Mouse (Mus musculus) testis, adult 2 months (tissue): ENCODE data around the gene Wdr18. TPM values are rescaled to one million over a fixed set of nuclear protein-coding genes. Genes with fewer than 3 reads are reported as not detected.
A peak's percentile ranks its signal among the peaks of the same experiment; 100 is the strongest.

Experiments
- H3K27ac ChIP-seq: fragments of 200-500 bp; 2 replicates; pipeline ENCODE4 v1.5.1; 2012; ENCODE audit warnings: low read depth, low read length; ENCODE audit not compliant: control insufficient read depth, insufficient read depth
- H3K27me3 ChIP-seq: fragments of 200-500 bp; 2 replicates; pipeline ENCODE4 v1.6.1; 2012; ENCODE audit warnings: mild to moderate bottlenecking, low read length, moderate library complexity; ENCODE audit not compliant: control insufficient read depth, insufficient read depth
- H3K36me3 ChIP-seq: fragments of 200-500 bp; 2 replicates; pipeline ENCODE4 v1.6.1; 2012; ENCODE audit warnings: mild to moderate bottlenecking, low read length; ENCODE audit not compliant: control insufficient read depth, insufficient read depth
- H3K4me1 ChIP-seq: fragments of 200-500 bp; 2 replicates; pipeline ENCODE4 v1.6.1; 2012; ENCODE audit warnings: low read length; ENCODE audit not compliant: control insufficient read depth, insufficient read depth
- H3K4me3 ChIP-seq: fragments of 200-500 bp; 2 replicates; pipeline ENCODE4 v1.5.1; 2012; ENCODE audit warnings: low read depth, mild to moderate bottlenecking, low read length, moderate library complexity, mixed read lengths; ENCODE audit not compliant: control insufficient read depth
- CTCF ChIP-seq: fragments of 200-500 bp; IDR thresholded peaks from 2 replicates; pipeline ENCODE4 v1.5.1; 2012; ENCODE audit warnings: low read depth, mild to moderate bottlenecking, inconsistent platforms, low read length, moderate library complexity; ENCODE audit not compliant: control insufficient read depth, insufficient read depth, insufficient replicate concordance
- POLR2A ChIP-seq: fragments of 200-500 bp; IDR thresholded peaks from 2 replicates; pipeline ENCODE4 v1.6.1; 2012; ENCODE audit warnings: low read depth, mild to moderate bottlenecking, inconsistent platforms, low read length, moderate library complexity; ENCODE audit not compliant: control insufficient read depth
- polyA plus RNA-seq: library from polyadenylated mRNA; depleted of rRNA; stranded (reverse); fragments of >200 nt; gene quantifications from 2 replicates; pipeline ENCODE4 v1.2.3, GENCODE M21; 2012

Gene Wdr18
- polyA plus RNA-seq, 1 experiment = 36.5 TPM

DNA sequence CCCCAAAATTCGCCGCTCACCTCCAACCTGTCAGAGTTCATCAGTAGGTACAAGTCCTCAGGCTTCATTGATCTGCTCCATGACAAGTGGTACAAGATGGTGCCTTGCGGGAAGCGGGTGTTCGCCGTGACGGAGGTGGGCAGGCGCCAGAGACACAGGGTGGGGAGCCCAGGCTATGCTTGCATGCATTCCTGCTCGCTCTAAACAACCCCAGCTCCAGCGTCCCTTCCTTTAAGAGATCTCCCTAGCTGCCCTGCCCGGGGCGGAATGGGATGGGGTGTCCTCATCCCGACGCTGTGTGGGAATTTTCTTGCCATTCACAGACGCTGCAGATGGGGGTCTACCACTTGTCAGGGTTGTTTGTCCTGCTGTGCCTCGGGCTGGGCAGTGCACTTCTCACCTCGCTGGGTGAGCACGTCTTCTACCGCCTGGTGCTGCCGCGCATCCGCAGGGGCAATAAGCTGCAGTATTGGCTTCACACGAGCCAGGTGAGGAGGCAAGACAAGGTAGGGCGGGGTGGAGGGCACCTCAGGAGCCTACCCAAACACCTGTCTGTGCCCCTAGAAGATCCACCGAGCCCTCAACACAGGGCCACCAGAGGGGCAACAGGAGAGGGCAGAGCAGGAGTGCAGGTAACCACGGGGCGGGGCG lies 16.2 kb downstream of the Wdr18 start:
- H3K27ac ChIP-seq = no peak overlapping the region
- H3K4me3 ChIP-seq = peak overlapping the region; percentile 2
- peaks cover 28% of the 10 kb centered on the region for H3K4me1 ChIP-seq
- H3K27me3 ChIP-seq = no peaks in the 10 kb centered on the region
- TF ChIP-seq POLR2A (no peak), CTCF (no peak)
- H3K36me3 ChIP-seq = no peaks in the 10 kb centered on the region; the same call in 1 of the 2 replicates

DNA sequence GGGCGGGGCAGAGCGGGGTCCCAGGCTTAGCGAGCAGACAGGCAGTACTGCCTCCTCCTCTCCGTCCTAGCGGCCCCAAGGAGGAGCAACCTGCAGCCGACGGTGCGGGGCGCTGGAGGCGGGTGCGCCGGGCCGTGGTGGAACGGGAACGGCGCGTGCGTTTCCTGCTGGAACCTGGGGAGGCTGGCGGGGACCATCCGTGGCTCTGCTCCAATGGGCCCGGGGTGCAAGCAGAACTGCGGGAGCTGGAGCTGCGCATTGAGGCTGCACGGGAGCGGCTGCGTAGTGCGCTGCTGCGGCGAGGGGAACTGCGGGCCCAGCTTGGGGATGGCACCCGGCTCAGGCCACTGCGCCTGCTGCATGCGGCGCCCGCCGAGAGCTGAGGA lies 16.8 kb downstream of the Wdr18 start:
- no peaks in the 10 kb centered on the region; the same call in 1 of the 2 replicates for H3K36me3 ChIP-seq
- no peak overlapping the region; the same call in 1 of the 2 replicates for H3K4me3 ChIP-seq
- TF ChIP-seq CTCF = no peak
- TF ChIP-seq POLR2A = no peak
- no peaks in the 10 kb centered on the region for H3K27me3 ChIP-seq
- no peak overlapping the region for H3K27ac ChIP-seq
- peaks cover 27% of the 10 kb centered on the region for H3K4me1 ChIP-seq

GRCm38 (mm10) chr10:79977324-79977723 lies 17.4 kb downstream of the Wdr18 start:
- Histone ChIP-seq H3K36me3 (no peaks in the 10 kb centered on the region; the same call in 1 of the 2 replicates), H3K27ac (no peak overlapping the region), H3K4me3 (no peak overlapping the region; the same call in none of the 2 replicates), H3K4me1 (peaks cover 27% of the 10 kb centered on the region), H3K27me3 (no peaks in the 10 kb centered on the region)
- TF ChIP-seq CTCF (no peak), POLR2A (no peak)

- no peak overlapping the region for H3K4me3 ChIP-seq
- H3K36me3 ChIP-seq = no peaks in the 10 kb centered on the region; the same call in 1 of the 2 replicates
Observed at GRCm38 (mm10) chr10:79978061-79978460, 18.1 kb downstream of the Wdr18 start.

DNA sequence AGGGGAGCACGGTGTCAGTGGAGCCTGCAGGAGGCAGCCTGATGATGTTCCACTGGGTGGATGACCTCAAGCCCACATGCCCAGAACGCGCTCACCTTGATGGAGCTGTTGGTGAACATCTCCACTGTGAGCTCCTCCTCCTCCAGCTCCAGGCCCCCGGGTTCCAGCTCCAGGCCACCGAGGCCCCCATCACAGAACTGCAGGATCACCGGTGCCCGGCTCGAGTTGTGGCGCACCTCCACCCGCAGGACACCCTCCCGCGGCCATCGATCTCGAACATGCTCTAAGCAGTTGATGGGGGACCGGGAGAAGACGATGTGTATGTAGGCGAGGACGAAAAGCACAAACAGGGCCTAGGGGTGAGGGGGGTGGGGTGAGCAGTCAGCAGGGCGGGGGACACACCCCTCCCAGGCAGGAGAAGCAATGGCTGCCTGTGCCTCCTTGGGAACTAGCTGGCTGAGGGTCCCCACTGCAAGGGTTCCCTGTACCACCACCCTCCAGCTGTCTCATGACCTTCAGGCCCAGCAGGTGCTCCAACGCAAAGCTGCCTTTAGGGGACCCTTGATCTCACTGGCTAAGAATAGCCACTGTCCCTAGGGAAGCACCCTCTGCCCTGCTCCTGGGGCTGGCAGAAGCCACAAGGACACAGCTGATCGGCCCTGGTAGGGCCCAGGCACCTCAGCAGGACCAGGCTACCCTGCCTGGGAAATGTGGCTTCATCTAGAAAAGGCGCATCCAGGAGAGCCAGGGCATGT lies 19.6 kb downstream of the Wdr18 start:
- TF ChIP-seq CTCF (no peak), POLR2A (no peak)
- peaks cover 43% of the 10 kb centered on the region for H3K4me1 ChIP-seq
- H3K4me3 ChIP-seq = no peak overlapping the region
- no peak overlapping the region for H3K27ac ChIP-seq
- no peaks in the 10 kb centered on the region for H3K27me3 ChIP-seq
- no peaks in the 10 kb centered on the region; the same call in 1 of the 2 replicates for H3K36me3 ChIP-seq

More at GRCm38 (mm10) chr10:79978061-79978460, 18.1 kb downstream of the Wdr18 start:
- H3K4me1 ChIP-seq = peaks cover 33% of the 10 kb centered on the region
- no peaks in the 10 kb centered on the region for H3K27me3 ChIP-seq
- no peak overlapping the region for H3K27ac ChIP-seq
- TF ChIP-seq POLR2A (no peak), CTCF (no peak)

DNA sequence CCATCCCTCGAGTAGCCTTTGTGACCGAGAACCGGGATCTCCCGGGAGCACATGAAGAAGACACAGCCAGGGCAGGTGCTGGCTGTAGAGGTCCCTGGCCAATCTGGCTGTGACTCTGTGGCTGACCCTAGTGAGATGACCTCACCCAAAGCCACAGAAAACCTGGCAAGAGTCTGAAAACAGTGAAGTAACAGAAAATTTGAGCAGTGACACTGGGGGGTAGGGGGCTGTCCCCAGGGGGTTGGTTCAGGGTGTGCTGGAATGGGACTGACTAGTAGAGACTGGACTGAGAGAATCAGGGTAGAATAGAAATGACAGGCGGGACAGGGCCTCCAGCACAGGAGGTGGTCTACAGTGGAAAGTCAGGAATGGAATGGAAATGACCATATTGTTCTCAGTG lies 23.3 kb downstream of the Wdr18 start:
- Histone ChIP-seq H3K27me3 (no peaks in the 10 kb centered on the region), H3K4me3 (peak overlapping the region; percentile 90), H3K4me1 (peaks cover 31% of the 10 kb centered on the region), H3K36me3 (no peaks in the 10 kb centered on the region; the same call in 1 of the 2 replicates), H3K27ac (peak overlapping the region; percentile 70; the same call in 1 of the 2 replicates)
- TF ChIP-seq CTCF = no peak
- no peak for TF ChIP-seq POLR2A

DNA sequence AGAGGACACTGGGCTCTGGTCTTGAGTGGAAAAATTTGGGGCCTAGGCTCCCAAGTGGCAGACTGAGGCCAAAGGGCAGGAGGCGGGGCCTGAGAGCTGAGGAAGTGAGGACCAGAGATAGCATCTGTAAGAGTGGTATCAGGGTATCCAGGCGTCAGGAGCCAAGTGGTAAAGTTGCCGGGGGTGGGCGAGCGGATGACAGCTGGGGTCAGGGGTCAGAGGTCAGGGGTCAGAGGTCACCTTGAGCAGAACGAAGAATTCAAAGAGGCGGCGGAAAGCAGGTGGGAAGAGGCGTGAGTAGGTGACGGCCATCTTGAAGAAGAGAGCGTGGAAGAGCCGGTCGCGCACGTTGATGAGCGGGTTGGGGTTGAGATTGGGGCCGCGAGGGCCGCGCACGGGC lies 23.7 kb downstream of the Wdr18 start:
- H3K36me3 ChIP-seq = no peaks in the 10 kb centered on the region; the same call in 1 of the 2 replicates
- TF ChIP-seq CTCF (no peak), POLR2A (no peak; the same call in 1 of the 2 replicates)
- peak overlapping the region; percentile 90 for H3K4me3 ChIP-seq
- H3K27ac ChIP-seq = peak overlapping the region; percentile 70
- H3K4me1 ChIP-seq = peaks cover 31% of the 10 kb centered on the region
- H3K27me3 ChIP-seq = no peaks in the 10 kb centered on the region; the same call in 1 of the 2 replicates
